Mouse (Mus musculus) right cerebral cortex, postnatal 4 days (tissue): ENCODE results near the gene Ltb4r2.

Experiments
- DNase-seq: peaks from one replicate; pipeline ENCODE4 v3.0.0-alpha.2; 2022

The Ltb4r2 gene

GRCm38 (mm10) chr14:55782361-55782960 lies 21.2 kb downstream of the Ltb4r2 start:
- DNase-seq: no peak

- no peak for DNase-seq
These were observed 22.1 kb downstream of the Ltb4r2 start for GRCm38 (mm10) chr14:55783171-55783957.

- DNase-seq: no peak
These were observed 22.7 kb downstream of the Ltb4r2 start, which contains the start of gene Adcy4 for GRCm38 (mm10) chr14:55783958-55784235. Adcy4 (minus strand) TSS chr14:55784095.

GRCm38 (mm10) chr14:55785195-55785594 lies 24.0 kb downstream of the Ltb4r2 start:
- no peak for DNase-seq

GRCm38 (mm10) chr14:55787731-55788130 lies 26.5 kb downstream of the Ltb4r2 start:
- no peak for DNase-seq

GRCm38 (mm10) chr14:55788256-55789050 lies 27.2 kb downstream of the Ltb4r2 start, which contains the start of gene Ripk3:
Ripk3 (minus strand) TSS chr14:55788865.
- no peak for DNase-seq

- DNase-seq: no peak
These were observed 32.2 kb downstream of the Ltb4r2 start for GRCm38 (mm10) chr14:55793461-55793860.

- DNase-seq: no peak
These were observed 32.7 kb downstream of the Ltb4r2 start for GRCm38 (mm10) chr14:55793946-55794345.

- no peak for DNase-seq
These were observed 34.3 kb downstream of the Ltb4r2 start for GRCm38 (mm10) chr14:55795380-55796163.
